Mouse (Mus musculus) neural tube, embryonic 10.5 days (tissue): ENCODE results near the gene Pgp.
"Not testable (repeated sequence)": the region's sequence is repeated elsewhere in the genome, so short reads cannot be mapped to it uniquely, and the experiment has no call there.

Source experiments
- DNase-seq: peaks from one replicate; pipeline ENCODE4 v3.0.0-alpha.2; 2017; ENCODE audit warnings: low spot score; ENCODE audit errors: extremely low spot score

The Pgp gene

GRCm38 (mm10) chr17:24455523-24456206, 14.5 kb upstream of the Pgp start:
- not testable (repeated sequence) for DNase-seq

- DNase-seq = no peak
Measured at GRCm38 (mm10) chr17:24461580-24461979, 8.6 kb upstream of the Pgp start.

GRCm38 (mm10) chr17:24462932-24463331, 7.3 kb upstream of the Pgp start:
- no peak for DNase-seq

GRCm38 (mm10) chr17:24463374-24464133, 6.6 kb upstream of the Pgp start:
- no peak for DNase-seq

GRCm38 (mm10) chr17:24468636-24469246, 1.5 kb upstream of the Pgp start:
- DNase-seq = no peak

- no peak for DNase-seq
Measured at GRCm38 (mm10) chr17:24469336-24469909, 769 bp upstream of the Pgp start.

GRCm38 (mm10) chr17:24470701-24471527, 722 bp downstream of the Pgp start:
- no peak for DNase-seq

- no peak for DNase-seq
Measured at GRCm38 (mm10) chr17:24472512-24472911, 2.3 kb downstream of the Pgp start.

GRCm38 (mm10) chr17:24473612-24474275, 3.6 kb downstream of the Pgp start, which contains the start of gene Bricd5:
Gene Bricd5, plus strand, starts transcription at chr17:24473884.
- DNase-seq = no peak

GRCm38 (mm10) chr17:24474557-24474956, 4.4 kb downstream of the Pgp start:
- no peak for DNase-seq

- DNase-seq = no peak
Measured at GRCm38 (mm10) chr17:24475586-24475985, 5.4 kb downstream of the Pgp start.

- DNase-seq = no peak
Measured at GRCm38 (mm10) chr17:24476022-24476776, 6.0 kb downstream of the Pgp start.

- no peak for DNase-seq
Measured at GRCm38 (mm10) chr17:24477053-24477984, 7.1 kb downstream of the Pgp start.

- no peak for DNase-seq
Measured at GRCm38 (mm10) chr17:24477985-24478600, 7.9 kb downstream of the Pgp start.

- peak; percentile 99 for DNase-seq
Measured at GRCm38 (mm10) chr17:24478663-24479380, 8.6 kb downstream of the Pgp start, which contains the start of gene Mlst8. Gene Mlst8, minus strand, starts transcription at chr17:24479078.

GRCm38 (mm10) chr17:24479431-24479830, 9.2 kb downstream of the Pgp start:
- no peak for DNase-seq

- DNase-seq = no peak
Measured at GRCm38 (mm10) chr17:24480201-24480826, 10.1 kb downstream of the Pgp start.
